Mouse (Mus musculus) thymus, adult 2 months (tissue): ENCODE measurements around the gene Ttc23. TPM values are rescaled to one million over a fixed set of nuclear protein-coding genes. Genes with fewer than 3 reads are reported as not detected.

ENCODE experiments used
- DNase-seq: peaks from one replicate; pipeline ENCODE4 v3.0.0; 2021
- H3K27ac ChIP-seq: fragments of 200-500 bp; 2 replicates; pipeline ENCODE4 v1.5.1; 2012; ENCODE audit warnings: low read length, control low read depth; ENCODE audit not compliant: control insufficient read depth, insufficient read depth
- H3K27me3 ChIP-seq: fragments of 200-500 bp; 2 replicates; pipeline ENCODE4 v1.6.1; 2012; ENCODE audit warnings: mild to moderate bottlenecking, low read length, moderate library complexity, mixed read lengths; ENCODE audit not compliant: control insufficient read depth, insufficient read depth
- H3K36me3 ChIP-seq: fragments of 200-500 bp; 2 replicates; pipeline ENCODE4 v1.6.1; 2012; ENCODE audit warnings: mild to moderate bottlenecking, low read length, moderate library complexity; ENCODE audit not compliant: control insufficient read depth, insufficient read depth
- H3K4me1 ChIP-seq: fragments of 200-500 bp; replicated peaks from 2 replicates; pipeline ENCODE4 v1.6.1; 2012; ENCODE audit warnings: low read length; ENCODE audit not compliant: control insufficient read depth, insufficient read depth
- H3K4me3 ChIP-seq: fragments of 200-500 bp; 2 replicates; pipeline ENCODE4 v1.5.1; 2012; ENCODE audit warnings: mild to moderate bottlenecking, low read length, control low read depth, moderate library complexity; ENCODE audit not compliant: control insufficient read depth, insufficient read depth
- CTCF ChIP-seq: fragments of 200-500 bp; IDR thresholded peaks from 2 replicates; pipeline ENCODE4 v1.5.1; 2012; ENCODE audit warnings: mild to moderate bottlenecking, control low read depth, low read length, moderate library complexity, borderline replicate concordance; ENCODE audit not compliant: control insufficient read depth, poor library complexity, insufficient read depth; ENCODE audit errors: extremely low read depth
- POLR2A ChIP-seq: fragments of 200-500 bp; IDR thresholded peaks from 2 replicates; pipeline ENCODE4 v1.6.1; 2012; ENCODE audit warnings: mild to moderate bottlenecking, low read length, control low read depth, moderate library complexity; ENCODE audit not compliant: control insufficient read depth, poor library complexity, insufficient read depth; ENCODE audit errors: extremely low read depth
- WGBS: fragments of 180-500 bp; shearing (Covaris S2); methylation state at CpG from one replicate; pipeline ENCODE4 v1.1.7; 2018; 5-methylcytosine and 5-hydroxymethylcytosine counted together
- polyA plus RNA-seq: library from polyadenylated mRNA; depleted of rRNA; stranded (reverse); fragments of >200 nt; gene quantifications from 2 replicates; pipeline ENCODE4 v1.2.3, GENCODE M21; 2012

The Ttc23 gene
- polyA plus RNA-seq, 1 experiment, result 4.5 TPM

- H3K27ac ChIP-seq, result no peak overlapping the region
- TF ChIP-seq CTCF (no peak), POLR2A (no peak)
- peaks cover 6% of the 10 kb centered on the region; the same call in 1 of the 2 replicates for H3K4me1 ChIP-seq
- H3K36me3 ChIP-seq, result no peaks in the 10 kb centered on the region
- WGBS, result 1% methylated on average over 84 of the region's 92 CpGs
- H3K27me3 ChIP-seq, result no peaks in the 10 kb centered on the region; the same call in 1 of the 2 replicates
- H3K4me3 ChIP-seq, result peak overlapping the region; percentile 38
- DNase-seq, result no peak
Measured at GRCm38 (mm10) chr7:67758858-67759628, 111.8 kb downstream of the Ttc23 start.

GRCm38 (mm10) chr7:67759629-67759995 is 112.4 kb downstream of the Ttc23 start, which contains the start of gene Synm:
Gene Synm, minus strand, starts transcription at chr7:67759742.
- H3K4me3 ChIP-seq, result peak within 1 kb of the TSS; percentile 38
- H3K4me1 ChIP-seq, result peaks cover 6% of the 10 kb centered on the region; the same call in 1 of the 2 replicates
- 1% methylated on average over 37 of the region's 37 CpGs for WGBS
- no peaks in the 10 kb centered on the region; the same call in 1 of the 2 replicates for H3K27me3 ChIP-seq
- peak; percentile 69 for DNase-seq
- TF ChIP-seq POLR2A (no peak), CTCF (peak; percentile 97)
- no peaks in the 10 kb centered on the region for H3K36me3 ChIP-seq
- no peak within 1 kb of the TSS for H3K27ac ChIP-seq

- no peaks in the 10 kb centered on the region; the same call in 1 of the 2 replicates for H3K27me3 ChIP-seq
- DNase-seq, result no peak
- H3K4me3 ChIP-seq, result no peak overlapping the region
- no peak overlapping the region for H3K27ac ChIP-seq
- WGBS, result 59% methylated on average over 3 of the region's 3 CpGs
- TF ChIP-seq POLR2A, result no peak
- TF ChIP-seq CTCF, result no peak
- no peaks in the 10 kb centered on the region for H3K36me3 ChIP-seq
- peaks cover 6% of the 10 kb centered on the region; the same call in 1 of the 2 replicates for H3K4me1 ChIP-seq
Measured at GRCm38 (mm10) chr7:67763625-67764024, 116.4 kb downstream of the Ttc23 start.

- H3K36me3 ChIP-seq, result no peaks in the 10 kb centered on the region
- H3K27me3 ChIP-seq, result no peaks in the 10 kb centered on the region
- no peak overlapping the region for H3K27ac ChIP-seq
- no peak for DNase-seq
- 94% methylated on average over 3 of the region's 3 CpGs for WGBS
- no peak for TF ChIP-seq POLR2A
- no peak for TF ChIP-seq CTCF
- H3K4me1 ChIP-seq, result no peaks in the 10 kb centered on the region
- H3K4me3 ChIP-seq, result no peak overlapping the region
Measured at GRCm38 (mm10) chr7:67768125-67768524, 120.9 kb downstream of the Ttc23 start.

- DNase-seq, result no peak
- Histone ChIP-seq H3K36me3 (no peaks in the 10 kb centered on the region), H3K27me3 (no peaks in the 10 kb centered on the region), H3K4me1 (no peaks in the 10 kb centered on the region), H3K4me3 (no peak overlapping the region), H3K27ac (no peak overlapping the region)
- TF ChIP-seq CTCF (no peak), POLR2A (no peak)
- 96% methylated on average over 5 of the region's 5 CpGs for WGBS
Measured at GRCm38 (mm10) chr7:67769487-67769886, 122.3 kb downstream of the Ttc23 start.

- Histone ChIP-seq H3K36me3 (no peaks in the 10 kb centered on the region), H3K4me3 (no peak overlapping the region), H3K27me3 (no peaks in the 10 kb centered on the region), H3K27ac (no peak overlapping the region), H3K4me1 (no peaks in the 10 kb centered on the region)
- TF ChIP-seq POLR2A (no peak), CTCF (no peak)
- WGBS, result 93% methylated on average over 9 of the region's 9 CpGs
- no peak for DNase-seq
Measured at GRCm38 (mm10) chr7:67772231-67772630, 125.0 kb downstream of the Ttc23 start.
